Mouse (Mus musculus): ENCODE data around the gene Ifnar1.
"Not testable (repeated sequence)": the region's sequence is repeated elsewhere in the genome, so short reads cannot be mapped to it uniquely, and the experiment has no call there.

Gene Ifnar1

GRCm38 (mm10) chr16:91484808-91485700 lies at the start of gene Ifnar1:
Gene Ifnar1 (plus strand): TSS chr16:91485238.
- DNase-seq (ENCODE audit: low spot score): peak; percentile 98

GRCm38 (mm10) chr16:91438081-91438480 lies 47.0 kb upstream of the Ifnar1 start:
- no peak for DNase-seq (ENCODE audit: low spot score)

GRCm38 (mm10) chr16:91438599-91438998 lies 46.4 kb upstream of the Ifnar1 start:
- not testable (repeated sequence) for DNase-seq (ENCODE audit: low spot score)

GRCm38 (mm10) chr16:91441366-91441765 lies 43.7 kb upstream of the Ifnar1 start:
- no peak for DNase-seq (ENCODE audit: low spot score)

- DNase-seq (ENCODE audit: low spot score): no peak
Observed at GRCm38 (mm10) chr16:91441811-91442240, 43.2 kb upstream of the Ifnar1 start.

GRCm38 (mm10) chr16:91442446-91442845 lies 42.6 kb upstream of the Ifnar1 start:
- no peak for DNase-seq (ENCODE audit: low spot score)

- DNase-seq (ENCODE audit: low spot score): no peak
Observed at GRCm38 (mm10) chr16:91443211-91443611, 41.8 kb upstream of the Ifnar1 start.

- no peak for DNase-seq (ENCODE audit: low spot score)
Observed at GRCm38 (mm10) chr16:91444847-91445246, 40.2 kb upstream of the Ifnar1 start.

GRCm38 (mm10) chr16:91445566-91445965 lies 39.5 kb upstream of the Ifnar1 start:
- DNase-seq (ENCODE audit: low spot score): no peak

GRCm38 (mm10) chr16:91446778-91447511 lies 38.1 kb upstream of the Ifnar1 start:
- no peak for DNase-seq (ENCODE audit: low spot score)

- DNase-seq (ENCODE audit: low spot score): no peak
Observed at GRCm38 (mm10) chr16:91447512-91447900, 37.5 kb upstream of the Ifnar1 start.

GRCm38 (mm10) chr16:91448088-91448487 lies 37.0 kb upstream of the Ifnar1 start:
- DNase-seq (ENCODE audit: low spot score): no peak

GRCm38 (mm10) chr16:91448895-91449294 lies 36.1 kb upstream of the Ifnar1 start:
- DNase-seq (ENCODE audit: low spot score): no peak

GRCm38 (mm10) chr16:91450137-91451064 lies 34.6 kb upstream of the Ifnar1 start:
- DNase-seq (ENCODE audit: low spot score): no peak

- no peak for DNase-seq (ENCODE audit: low spot score)
Observed at GRCm38 (mm10) chr16:91451949-91452348, 33.1 kb upstream of the Ifnar1 start.

- no peak for DNase-seq (ENCODE audit: low spot score)
Observed at GRCm38 (mm10) chr16:91452363-91452896, 32.6 kb upstream of the Ifnar1 start.

- no peak for DNase-seq (ENCODE audit: low spot score)
Observed at GRCm38 (mm10) chr16:91455868-91456267, 29.2 kb upstream of the Ifnar1 start.

- DNase-seq (ENCODE audit: low spot score): no peak
Observed at GRCm38 (mm10) chr16:91458301-91458746, 26.7 kb upstream of the Ifnar1 start.

GRCm38 (mm10) chr16:91458976-91459375 lies 26.1 kb upstream of the Ifnar1 start:
- no peak for DNase-seq (ENCODE audit: low spot score)

- no peak for DNase-seq (ENCODE audit: low spot score)
Observed at GRCm38 (mm10) chr16:91459396-91459795, 25.6 kb upstream of the Ifnar1 start.

GRCm38 (mm10) chr16:91459841-91460370 lies 25.1 kb upstream of the Ifnar1 start:
- DNase-seq (ENCODE audit: low spot score): no peak

Data from ovary, postnatal 10 days (tissue).